Mouse (Mus musculus) kidney, adult 11 months (tissue): Measurements from ENCODE around the gene Gcn1l1.
A peak's percentile ranks its signal among the peaks of the same experiment; 100 is the strongest.

Experiments
- DNase-seq: peaks from one replicate; pipeline ENCODE4 v3.0.0; 2022

The Gcn1l1 gene

GRCm38 (mm10) chr5:115667210-115667609 is 102.2 kb downstream of the Gcn1l1 start:
- peak; percentile 63 for DNase-seq

DNA sequence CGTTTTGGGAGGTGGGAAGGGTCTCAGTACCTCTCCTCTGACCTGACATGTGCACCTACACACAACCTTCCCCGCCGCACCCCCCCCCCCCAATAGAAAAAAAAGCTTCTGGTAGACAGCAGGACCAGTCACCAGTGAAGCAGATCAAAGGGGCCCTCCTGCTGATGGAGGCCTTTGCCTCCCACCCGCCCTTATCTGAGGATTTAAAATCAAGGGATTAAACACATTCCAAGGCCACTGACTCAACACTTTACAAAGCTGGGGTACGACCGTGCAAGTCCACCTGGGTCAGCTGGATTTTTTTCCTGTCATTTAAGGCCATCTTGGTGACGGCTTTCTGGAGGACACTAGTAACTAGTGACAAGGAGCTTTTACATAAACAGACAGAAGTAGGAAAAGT is 102.8 kb downstream of the Gcn1l1 start:
- no peak for DNase-seq

DNA sequence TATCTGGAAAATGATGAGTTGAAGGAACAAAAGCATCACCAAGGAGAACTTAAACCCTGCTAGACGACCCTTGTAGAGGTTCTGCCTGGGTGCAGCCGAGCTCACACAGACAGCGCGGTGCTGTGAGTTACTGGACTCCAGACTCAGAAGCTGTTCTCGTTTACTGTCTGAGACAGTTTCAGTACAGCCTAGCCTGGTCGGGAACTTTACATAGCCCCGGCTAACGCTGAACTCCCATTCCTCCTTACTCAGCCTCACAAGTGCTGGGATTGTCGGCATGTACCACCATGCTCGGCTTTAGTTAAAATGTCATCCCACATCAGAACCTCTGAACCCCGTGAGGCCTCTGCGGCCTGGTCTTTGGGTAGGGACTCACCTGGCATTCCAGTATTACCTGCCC is 103.9 kb downstream of the Gcn1l1 start:
- DNase-seq = no peak

- DNase-seq = no peak
Observed at GRCm38 (mm10) chr5:115669974-115670373, 104.9 kb downstream of the Gcn1l1 start.

- no peak for DNase-seq
Observed at GRCm38 (mm10) chr5:115670406-115670805, 105.4 kb downstream of the Gcn1l1 start.

DNA sequence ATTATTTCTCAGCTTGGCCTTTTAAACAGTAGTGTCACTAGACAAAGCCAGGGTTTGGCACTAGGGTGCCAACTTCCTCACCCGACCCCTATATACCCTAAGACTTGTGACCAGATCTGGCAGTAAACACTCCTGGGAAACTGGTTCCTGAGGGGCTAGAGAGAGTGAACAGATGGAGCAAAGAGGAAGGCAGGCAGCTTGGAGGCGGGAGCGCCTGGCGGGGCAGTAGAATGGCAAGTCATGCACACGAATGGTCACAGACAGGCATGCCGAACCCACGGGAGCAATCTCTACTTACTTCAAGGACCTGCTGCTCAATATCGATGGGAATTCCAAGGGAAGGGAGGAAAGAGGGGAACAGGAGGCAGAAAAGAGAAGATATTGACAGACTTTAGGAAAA is 106.8 kb downstream of the Gcn1l1 start:
- no peak for DNase-seq
